Mouse (Mus musculus): ENCODE data around the gene Naaladl2.

- TF ChIP-seq GATA1 (IDR thresholded peaks at IDR 0.05; ENCODE audit: borderline replicate concordance, low read length) (no peak), FLI1 (IDR thresholded peaks at IDR 0.05; ENCODE audit: low read length) (no peak)
Observed at GRCm38 (mm10) chr3:24533775-24534458, 610.1 kb downstream of the Naaladl2 start.
